Mouse (Mus musculus): ENCODE measurements at regions not wholly inside any gene's neighbourhood (a gene's known extent, or its start where the extent isn't known, plus 50 kb on each side); places are given as distances from the start of the nearest gene placed in this dataset.
"Not testable (repeated sequence)": the region's sequence is repeated elsewhere in the genome, so short reads cannot be mapped to it uniquely, and the experiment has no call there.

GRCm38 (mm10) chr7:137522450-137522849 lies 85.0 kb downstream of the Glrx3 start:
- no peak for DNase-seq (ENCODE audit: low spot score in 2 of 2)

GRCm38 (mm10) chr7:137533476-137533875 lies 96.1 kb downstream of the Glrx3 start:
- no peak for DNase-seq (ENCODE audit: low spot score in 2 of 2)

DNA sequence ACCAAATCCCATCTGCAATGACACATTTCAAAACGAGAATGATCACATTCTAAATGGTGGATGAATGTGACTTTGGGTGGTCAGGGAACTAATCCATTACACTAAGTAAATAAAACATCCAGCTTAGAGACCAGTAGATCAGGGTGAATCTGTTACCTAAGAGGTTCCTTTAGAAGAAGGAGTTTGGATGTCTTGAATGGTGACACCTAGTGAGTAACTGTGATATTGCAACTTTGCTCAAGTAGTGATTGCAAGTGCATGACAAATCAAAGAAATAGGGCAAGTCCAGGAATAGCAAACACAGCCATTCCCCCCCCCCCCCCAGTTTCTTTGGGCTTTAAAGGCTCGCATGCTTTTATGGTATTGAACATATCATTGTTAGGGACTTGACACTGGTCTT lies 112.6 kb downstream of the Glrx3 start:
- DNase-seq (ENCODE audit: low spot score in 2 of 2): no peak

DNA sequence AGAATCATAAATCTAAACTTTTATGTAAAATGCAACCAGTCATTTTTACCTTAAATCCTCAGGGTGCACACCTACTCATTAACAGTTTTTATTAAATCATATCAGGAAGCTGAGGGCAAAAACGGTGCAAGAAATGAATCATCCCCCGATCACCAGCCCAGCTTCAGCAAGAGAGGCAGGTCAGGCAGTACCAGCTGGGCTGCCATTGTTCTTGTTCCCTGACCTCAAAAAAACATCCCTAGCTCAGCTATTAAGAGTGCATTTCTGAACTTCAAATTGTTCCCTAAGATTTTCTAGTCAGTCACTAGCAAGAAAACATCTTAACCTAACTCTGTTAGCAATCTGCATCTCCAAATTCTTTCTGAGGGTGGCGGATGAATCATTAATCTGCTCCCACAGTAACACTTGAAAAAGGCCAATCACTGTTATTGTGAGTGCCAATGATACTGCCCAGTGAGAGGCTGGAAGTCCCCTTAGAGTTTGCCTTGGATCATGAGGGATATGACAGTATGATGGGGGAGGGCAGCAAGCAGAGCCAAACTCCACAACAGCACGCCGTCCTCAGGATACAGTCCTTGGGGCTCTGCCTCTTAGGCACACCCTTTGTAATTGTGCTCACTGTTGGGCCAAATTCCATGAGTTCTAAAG lies 115.3 kb downstream of the Glrx3 start:
- DNase-seq (ENCODE audit: low spot score in 2 of 2): no peak

GRCm38 (mm10) chr7:137555481-137555880 lies 118.1 kb downstream of the Glrx3 start:
- DNase-seq (ENCODE audit: low spot score in 2 of 2): no peak

- no peak for DNase-seq (ENCODE audit: low spot score in 2 of 2)
These were observed 120.0 kb downstream of the Glrx3 start for GRCm38 (mm10) chr7:137557439-137557838.

- DNase-seq (ENCODE audit: low spot score in 2 of 2): no peak
These were observed 121.5 kb downstream of the Glrx3 start for GRCm38 (mm10) chr7:137558871-137559270.

- no peak for DNase-seq (ENCODE audit: low spot score in 2 of 2)
These were observed 132.8 kb downstream of the Glrx3 start for GRCm38 (mm10) chr7:137570199-137570598.

- DNase-seq (ENCODE audit: low spot score in 2 of 2): no peak
These were observed 138.1 kb downstream of the Glrx3 start for GRCm38 (mm10) chr7:137575491-137575890.

DNA sequence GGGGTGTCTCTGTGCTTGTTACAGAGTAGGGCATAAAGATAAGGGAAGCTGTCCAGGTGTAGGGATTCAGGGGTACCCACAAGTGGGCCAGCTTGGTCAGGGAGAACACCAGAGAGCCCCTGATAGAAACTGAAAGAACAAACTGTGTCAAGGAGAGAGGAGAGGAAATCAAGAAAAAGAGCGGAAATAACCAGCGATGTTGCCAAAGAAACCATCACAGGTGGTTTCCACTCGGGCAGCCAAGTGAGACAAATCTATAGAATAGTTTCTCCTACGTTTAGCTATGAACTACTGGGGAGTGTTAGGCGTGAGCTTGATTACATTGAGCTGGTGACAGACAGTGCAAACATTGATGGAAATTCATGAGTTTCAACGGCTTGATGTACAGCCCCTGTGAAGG lies 138.8 kb downstream of the Glrx3 start:
- no peak for DNase-seq (ENCODE audit: low spot score in 2 of 2)

GRCm38 (mm10) chr7:137583556-137583955 lies 146.1 kb downstream of the Glrx3 start:
- DNase-seq (ENCODE audit: low spot score in 2 of 2): no peak

DNA sequence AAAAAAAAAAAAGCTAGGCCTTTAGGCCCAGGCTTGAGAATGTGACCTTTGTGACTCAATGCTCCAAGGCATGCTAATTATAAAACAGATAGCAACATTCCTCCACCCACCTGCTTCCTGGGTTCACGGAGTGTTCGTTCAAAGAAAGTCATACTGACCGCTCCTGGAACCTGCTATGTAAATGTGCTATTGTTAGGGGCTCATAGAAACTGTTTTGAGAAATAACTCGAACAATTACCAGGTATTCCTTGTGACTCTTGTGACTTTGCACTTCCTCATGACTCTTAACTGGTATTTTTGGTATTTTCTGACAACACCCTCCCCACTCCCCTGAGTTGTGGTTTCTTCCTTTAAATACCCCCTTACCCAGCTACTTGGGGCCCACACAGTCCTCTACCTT lies 147.5 kb downstream of the Glrx3 start:
- not testable (repeated sequence) for DNase-seq (ENCODE audit: low spot score in 2 of 2)

- no peak for DNase-seq (ENCODE audit: low spot score in 2 of 2)
These were observed 156.2 kb downstream of the Glrx3 start for GRCm38 (mm10) chr7:137593570-137593969.

GRCm38 (mm10) chr7:137595567-137595966 lies 158.2 kb downstream of the Glrx3 start:
- DNase-seq (ENCODE audit: low spot score in 2 of 2): no peak

DNA sequence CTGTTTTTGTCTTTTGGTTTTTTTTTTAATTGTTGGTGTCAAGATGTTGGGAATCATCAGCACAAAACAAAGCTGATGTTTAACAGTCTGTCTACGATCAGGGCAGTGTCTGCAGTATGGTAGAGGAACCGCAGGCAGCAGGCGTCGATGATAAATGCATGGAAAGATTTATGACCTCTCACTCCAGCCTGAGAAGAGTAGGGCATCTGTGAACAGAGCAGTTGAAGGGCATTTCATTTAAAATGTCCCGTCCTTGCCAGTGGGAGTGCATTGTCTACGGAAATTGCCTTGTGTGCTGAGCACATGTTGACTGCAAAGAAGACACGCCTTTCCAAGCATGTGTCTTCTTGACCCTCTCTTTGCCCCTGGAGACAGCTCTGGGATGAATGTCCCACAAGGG lies 158.7 kb downstream of the Glrx3 start:
- no peak for DNase-seq (ENCODE audit: low spot score in 2 of 2)

GRCm38 (mm10) chr7:137603039-137603438 lies 165.6 kb downstream of the Glrx3 start:
- DNase-seq (ENCODE audit: low spot score in 2 of 2): peak; percentile 53 to 67

GRCm38 (mm10) chr7:137609752-137610151 lies 172.3 kb downstream of the Glrx3 start:
- no peak for DNase-seq (ENCODE audit: low spot score in 2 of 2)

GRCm38 (mm10) chr7:137611363-137611762 lies 173.9 kb downstream of the Glrx3 start:
- no peak for DNase-seq (ENCODE audit: low spot score in 2 of 2)

DNA sequence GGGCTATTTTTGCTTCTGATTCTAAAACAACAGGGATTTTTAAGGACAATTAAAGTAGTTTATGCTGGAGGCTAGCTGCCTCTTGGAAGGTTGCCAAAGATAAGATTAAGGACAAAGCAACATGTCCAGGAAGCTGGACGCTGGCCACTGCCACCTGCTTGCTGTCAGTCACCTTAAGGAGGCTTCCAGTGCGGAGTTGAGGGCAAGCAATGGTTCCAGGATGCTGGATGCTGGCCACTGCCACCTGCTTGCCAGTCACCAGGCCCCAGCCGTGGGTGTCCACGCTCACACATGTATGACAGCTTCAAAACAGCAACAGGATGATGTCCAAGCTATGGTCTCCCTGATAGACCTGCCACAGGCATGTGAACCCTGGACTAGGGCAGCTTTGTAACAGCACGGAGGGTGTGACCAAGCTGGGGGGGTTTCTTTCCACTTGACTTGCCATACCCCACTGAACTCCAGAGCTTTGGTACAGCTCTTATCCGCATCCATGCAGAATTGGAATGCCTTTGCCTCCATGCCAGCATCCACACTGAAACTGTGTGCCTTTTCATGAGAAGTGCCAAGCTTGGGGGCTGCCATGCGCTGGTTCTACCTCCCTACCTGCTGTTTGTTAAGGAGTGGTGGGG lies 174.6 kb downstream of the Glrx3 start:
- no peak for DNase-seq (ENCODE audit: low spot score in 2 of 2)

DNA sequence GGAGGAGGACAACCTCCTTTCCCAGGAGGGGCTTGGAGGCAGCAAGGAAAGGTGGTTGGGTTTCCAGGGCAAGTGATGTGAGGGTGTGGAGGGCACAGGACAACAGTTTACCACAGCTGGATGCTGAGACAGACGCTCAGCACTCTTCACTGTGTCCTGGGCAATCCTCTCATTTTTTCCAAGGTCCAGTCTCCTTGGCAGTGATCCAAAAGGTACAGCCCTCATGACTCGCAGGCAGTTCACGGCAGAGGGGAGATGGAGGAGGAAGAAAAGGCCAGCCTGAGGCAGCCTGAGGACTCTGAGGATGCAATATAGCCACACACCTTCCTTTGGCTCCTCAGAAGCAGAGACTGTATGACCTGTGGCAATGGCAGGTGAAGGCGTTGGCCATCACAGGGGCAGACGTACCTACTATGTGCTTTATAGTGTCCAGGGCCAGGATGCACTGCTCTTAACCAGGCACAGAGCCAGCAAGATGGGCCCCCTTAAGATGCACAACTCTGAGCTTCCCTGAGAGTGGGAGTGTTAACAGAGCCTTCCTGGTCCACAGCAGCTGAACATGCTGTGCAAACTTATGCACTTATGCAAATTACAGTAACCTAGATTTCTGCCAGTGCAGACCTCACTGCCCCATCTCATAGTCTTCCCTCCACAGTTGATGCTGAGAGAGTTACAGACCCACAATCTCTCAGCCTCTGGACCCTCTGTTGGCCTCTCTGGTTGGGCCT lies 181.2 kb downstream of the Glrx3 start:
- DNase-seq (ENCODE audit: low spot score in 2 of 2): no peak

GRCm38 (mm10) chr7:137619286-137619789 lies 181.9 kb downstream of the Glrx3 start:
- DNase-seq (ENCODE audit: low spot score in 2 of 2): no peak

DNA sequence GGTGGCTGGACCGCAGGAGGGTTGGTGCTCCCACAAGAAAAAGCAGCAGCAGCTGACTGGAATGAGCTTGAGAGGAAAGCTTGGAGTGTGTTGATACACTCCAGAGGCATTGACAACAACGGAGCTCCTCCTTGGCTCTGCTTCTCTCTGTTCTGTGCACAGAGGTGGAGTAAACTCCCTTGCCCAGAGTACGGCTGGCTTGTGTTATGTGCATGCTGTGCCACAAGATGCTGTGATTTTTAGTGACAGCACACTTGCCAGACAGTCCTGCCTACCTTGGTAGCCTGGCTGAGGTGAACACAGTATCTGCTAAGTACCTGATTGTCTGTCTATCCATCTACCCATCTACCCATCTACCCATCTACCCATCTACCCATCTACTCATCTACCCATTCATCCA lies 190.9 kb downstream of the Glrx3 start:
- DNase-seq (ENCODE audit: low spot score in 2 of 2): no peak

Measured in adrenal gland, adult 18-20 months (tissue).